Mouse (Mus musculus) cerebellum, adult 2 months (tissue): ENCODE data around the gene Clec12b. TPM values are rescaled to one million over a fixed set of nuclear protein-coding genes. Genes with fewer than 3 reads are reported as not detected.

Experiments used
- DNase-seq, 2 experiments: peaks; one replicate each; pipeline ENCODE4 v3.0.0; 2021
- H3K27ac ChIP-seq: fragments of 200-500 bp; 2 replicates; pipeline ENCODE4 v1.5.1; 2012; ENCODE audit warnings: low read length, control low read depth, inconsistent platforms; ENCODE audit not compliant: insufficient read depth
- H3K27me3 ChIP-seq: fragments of 200-500 bp; 2 replicates; pipeline ENCODE4 v1.6.1; 2012; ENCODE audit warnings: inconsistent platforms, mild to moderate bottlenecking, low read length, moderate library complexity; ENCODE audit not compliant: control insufficient read depth, insufficient read depth
- H3K4me1 ChIP-seq: fragments of 200-500 bp; 2 replicates; pipeline ENCODE4 v1.6.1; 2011; ENCODE audit warnings: low read length; ENCODE audit not compliant: control insufficient read depth, insufficient read depth
- H3K4me3 ChIP-seq: fragments of 200-500 bp; replicated peaks from 2 replicates; pipeline ENCODE3; 2011; ENCODE audit warnings: mild to moderate bottlenecking, low read depth, low read length, control low read depth; ENCODE audit not compliant: insufficient read depth
- CTCF ChIP-seq: fragments of 200-500 bp; IDR thresholded peaks from 2 replicates; pipeline ENCODE4 v1.5.1; 2011; ENCODE audit warnings: low read depth, mild to moderate bottlenecking, control low read depth, low read length, moderate library complexity, borderline replicate concordance; ENCODE audit not compliant: insufficient read depth
- POLR2A ChIP-seq: fragments of 200-500 bp; IDR thresholded peaks from 2 replicates; pipeline ENCODE4 v1.6.1; 2011; ENCODE audit warnings: low read length, control low read depth, borderline replicate concordance; ENCODE audit not compliant: insufficient read depth
- WGBS: fragments of 180-500 bp; shearing (Covaris S2); methylation state at CpG from one replicate; pipeline ENCODE4 v1.1.7; 2018; 5-methylcytosine and 5-hydroxymethylcytosine counted together
- polyA plus RNA-seq: library from polyadenylated mRNA; depleted of rRNA; stranded (reverse); fragments of >200 nt; gene quantifications from 2 replicates; pipeline ENCODE4 v1.2.3, GENCODE M21; 2012

Clec12b gene
- polyA plus RNA-seq, 1 experiment = 0.33 TPM

GRCm38 (mm10) chr6:129393087-129393720 lies 7.5 kb upstream of the Clec12b start:
- TF ChIP-seq POLR2A (no peak), CTCF (peak; percentile 27; the same call in 1 of the 2 replicates)
- no peak for DNase-seq

GRCm38 (mm10) chr6:129385000-129385399 lies 674 bp downstream of the Clec12b start:
- no peaks in the 10 kb centered on the region for H3K27me3 ChIP-seq
- DNase-seq = no peak
- WGBS = 35% methylated on average over 4 of the region's 4 CpGs
- no peak overlapping the region for H3K27ac ChIP-seq
- no peak for TF ChIP-seq POLR2A
- TF ChIP-seq CTCF = no peak
- no peaks in the 10 kb centered on the region for H3K4me1 ChIP-seq
- no peak overlapping the region for H3K4me3 ChIP-seq

More at GRCm38 (mm10) chr6:129393087-129393720, 7.5 kb upstream of the Clec12b start:
- WGBS = 23% methylated on average over 2 of the region's 2 CpGs
- no peak overlapping the region for H3K4me3 ChIP-seq
- no peak overlapping the region for H3K27ac ChIP-seq
- H3K4me1 ChIP-seq = no peaks in the 10 kb centered on the region
- no peaks in the 10 kb centered on the region for H3K27me3 ChIP-seq

- no peaks in the 10 kb centered on the region for H3K4me1 ChIP-seq
Measured at GRCm38 (mm10) chr6:129383466-129383865, 2.2 kb downstream of the Clec12b start.

GRCm38 (mm10) chr6:129381736-129382135 lies 3.9 kb downstream of the Clec12b start:
- H3K4me1 ChIP-seq = no peaks in the 10 kb centered on the region
- no peak overlapping the region for H3K27ac ChIP-seq
- WGBS = 93% methylated on average over 1 of the region's 1 CpGs
- DNase-seq = no peak
- H3K4me3 ChIP-seq = no peak overlapping the region
- TF ChIP-seq POLR2A (no peak), CTCF (no peak)
- no peaks in the 10 kb centered on the region for H3K27me3 ChIP-seq

More at GRCm38 (mm10) chr6:129383466-129383865, 2.2 kb downstream of the Clec12b start:
- TF ChIP-seq CTCF = no peak
- no peak for TF ChIP-seq POLR2A
- no peak overlapping the region for H3K4me3 ChIP-seq
- 37% methylated on average over 3 of the region's 3 CpGs for WGBS
- no peaks in the 10 kb centered on the region for H3K27me3 ChIP-seq
- H3K27ac ChIP-seq = no peak overlapping the region
- DNase-seq = no peak

DNA sequence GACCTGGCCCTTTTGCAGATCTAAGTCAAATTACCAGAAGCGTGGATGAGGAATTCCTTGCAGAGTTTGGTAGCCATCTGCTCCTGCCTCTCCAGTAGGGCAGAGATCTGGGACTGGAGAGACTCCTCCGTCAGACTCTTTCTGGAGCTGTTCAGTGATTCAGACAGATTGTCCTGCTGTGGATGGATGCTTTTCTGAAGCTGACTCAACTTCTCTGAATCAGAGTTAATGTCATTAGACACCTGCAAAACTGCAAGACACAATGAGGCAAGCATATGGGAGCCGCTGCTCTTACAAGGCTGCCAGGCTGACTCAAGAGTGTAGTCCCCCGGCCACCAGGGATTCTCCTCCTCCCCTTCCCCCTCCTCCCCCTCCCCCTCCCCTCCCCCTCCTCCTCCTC lies 5.2 kb downstream of the Clec12b start:
- TF ChIP-seq POLR2A (no peak), CTCF (no peak)
- no peaks in the 10 kb centered on the region for H3K4me1 ChIP-seq
- no peak for DNase-seq
- no peak overlapping the region for H3K27ac ChIP-seq
- H3K27me3 ChIP-seq = no peaks in the 10 kb centered on the region
- no peak overlapping the region for H3K4me3 ChIP-seq
- WGBS = 16% methylated on average over 4 of the region's 4 CpGs

GRCm38 (mm10) chr6:129374937-129375471 lies 10.7 kb downstream of the Clec12b start:
- 93% methylated on average over 2 of the region's 2 CpGs for WGBS

GRCm38 (mm10) chr6:129369374-129370132 lies 16.1 kb downstream of the Clec12b start:
- Histone ChIP-seq H3K4me1 (no peaks in the 10 kb centered on the region), H3K27ac (no peak overlapping the region), H3K27me3 (no peaks in the 10 kb centered on the region), H3K4me3 (no peak overlapping the region)
- WGBS = 79% methylated on average over 7 of the region's 7 CpGs
- TF ChIP-seq POLR2A (no peak), CTCF (no peak)
- no peak for DNase-seq

More at GRCm38 (mm10) chr6:129374937-129375471, 10.7 kb downstream of the Clec12b start:
- no peak for TF ChIP-seq POLR2A
- Histone ChIP-seq H3K27me3 (no peaks in the 10 kb centered on the region), H3K27ac (no peak overlapping the region), H3K4me3 (no peak overlapping the region), H3K4me1 (no peaks in the 10 kb centered on the region)
- DNase-seq = no peak

- 11% methylated on average over 6 of the region's 6 CpGs for WGBS
Measured at GRCm38 (mm10) chr6:129365959-129366359, 19.7 kb downstream of the Clec12b start.

More at GRCm38 (mm10) chr6:129365959-129366359, 19.7 kb downstream of the Clec12b start:
- Histone ChIP-seq H3K27ac (no peak overlapping the region), H3K4me1 (no peaks in the 10 kb centered on the region), H3K4me3 (no peak overlapping the region), H3K27me3 (no peaks in the 10 kb centered on the region)
- peak; percentile 14 to 16 for DNase-seq
- TF ChIP-seq POLR2A = no peak
- TF ChIP-seq CTCF = peak; percentile 51; the same call in 1 of the 2 replicates
